Mouse (Mus musculus) E14TG2a.4 (cell line): Measurements from ENCODE around the gene Pon1.

Experiments
- CTCF ChIP-seq: conservative IDR thresholded peaks from 2 replicates; pipeline ENCODE4 v1.5.1; 2014; ENCODE audit warnings: low read length
- NANOG ChIP-seq: IDR thresholded peaks from 2 replicates; pipeline ENCODE4 v1.6.1; 2014; ENCODE audit warnings: borderline replicate concordance, low read length, mixed read lengths
- POU5F1 ChIP-seq: IDR thresholded peaks from 2 replicates; pipeline ENCODE4 v1.6.1; 2014; ENCODE audit warnings: low read length, borderline replicate concordance

- TF ChIP-seq NANOG: peak; percentile 86
- no peak for TF ChIP-seq CTCF
- peak; percentile 50; the same call in 1 of the 2 replicates for TF ChIP-seq POU5F1
Measured at GRCm38 (mm10) chr6:5119181-5119910, 74.4 kb downstream of the Pon1 start.
